In the genomic region with DNA sequence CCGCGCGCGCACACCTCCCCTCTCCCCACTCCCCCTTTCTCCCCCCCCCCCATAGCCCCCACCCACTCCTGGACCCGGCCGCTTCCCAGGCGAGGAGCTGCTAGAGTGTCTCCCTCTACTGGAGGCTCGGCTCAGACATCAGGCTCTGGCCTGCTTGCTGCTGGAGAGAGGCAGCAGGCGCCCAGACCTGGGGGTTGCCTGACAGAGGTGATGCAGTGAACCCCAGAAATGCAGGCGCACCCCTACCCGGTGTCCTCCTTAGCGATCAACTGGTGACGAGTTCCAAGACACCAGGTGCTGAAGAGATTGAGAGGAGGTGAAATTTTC, we compare ENCODE assay signal across 8 mouse cellular contexts. TPM values are rescaled to one million over a fixed set of nuclear protein-coding genes. Genes with fewer than 3 reads are reported as not detected.
DNase-seq lines count a peak whose midpoint lies in the region; ATAC-seq lines count a peak whose summit lies in the region.

A gene (minus strand): TSS at position 49 of the 327 bp plus-strand sequence.

- H3K4me3 ChIP-seq in hindbrain, embryonic 14.5 days (replicated peaks; ENCODE audit: low read length), result peak within 1 kb of the TSS; percentile 90

- WGBS in hindbrain, embryonic 14.5 days, result 1% methylated on average over 9 of the region's 13 CpGs

- ATAC-seq in hindbrain, embryonic 14.5 days (ENCODE audit: low FRiP score), result peak; percentile 83

- H3K9ac ChIP-seq in hindbrain, embryonic 14.5 days, result peak within 1 kb of the TSS; percentile 92

- DNase-seq in adipocyte (ENCODE audit: low spot score), result peak; percentile 75
- DNase-seq in cerebellum, postnatal 10 days, result peak; percentile 95 to 96
- peak; percentile 85 for DNase-seq in gastrocnemius, adult 18-20 months (ENCODE audit: low spot score)
- no peak for DNase-seq in hindbrain, embryonic 14.5 days (ENCODE audit: low spot score)
- DNase-seq in left cerebral cortex, adult 11 months (ENCODE audit: low spot score), result peak; percentile 70
- peak; percentile 84 for DNase-seq in lung, postnatal 25 days (ENCODE audit: low spot score)
- peak; percentile 92 to 94 for DNase-seq in right cerebral cortex, postnatal 10 days (ENCODE audit: low spot score in 2 of 2)
- DNase-seq in yolk sac, embryonic 10.5 days (ENCODE audit: low spot score), result no peak

- no peaks in the 10 kb centered on the region for H3K9me3 ChIP-seq in hindbrain, embryonic 14.5 days (ENCODE audit: control insufficient read depth, low read length)

- peaks cover 28% of the 10 kb centered on the region for H3K4me1 ChIP-seq in hindbrain, embryonic 14.5 days (replicated peaks; ENCODE audit: control insufficient read depth, insufficient read depth, low read length)

- H3K27me3 ChIP-seq in hindbrain, embryonic 14.5 days (ENCODE audit: control insufficient read depth, insufficient read depth, low read length), result no peaks in the 10 kb centered on the region

- peak within 1 kb of the TSS; percentile 94 for H3K4me2 ChIP-seq in hindbrain, embryonic 14.5 days (replicated peaks)

- peak within 1 kb of the TSS; percentile 95 for H3K27ac ChIP-seq in hindbrain, embryonic 14.5 days

- H3K36me3 ChIP-seq in hindbrain, embryonic 14.5 days (replicated peaks; ENCODE audit: control insufficient read depth, insufficient read depth), result no peaks in the 10 kb centered on the region

RNA-seq across cellular contexts. Expression of the gene that starts here (rescaled TPM):
- 10 to 100 TPM; 39.5 to 42.9 TPM for total RNA-seq in gastrocnemius, adult 18-20 months (2021)
- 25.1 and 25.8 TPM in 2 replicates for polyA plus RNA-seq in hindbrain, embryonic 14.5 days (2014; fragmentation: Nextera tagmentation; extraction: Ambion mirVana)

Comparison
In these comparisons a context has a peak if more than half of its experiments do, and no peak if none do; other contexts are left out.
1. DNase-seq: peak in adipocyte (single experiment), cerebellum, postnatal 10 days (2 of 2), gastrocnemius, adult 18-20 months (single experiment), left cerebral cortex, adult 11 months (single experiment), lung, postnatal 25 days (single experiment) and right cerebral cortex, postnatal 10 days (2 of 2); none in hindbrain, embryonic 14.5 days (single experiment) and yolk sac, embryonic 10.5 days (single experiment).